Mouse (Mus musculus) cerebellum, postnatal 4 days (tissue): ENCODE results near the gene Dck.
A peak's percentile ranks its signal among the peaks of the same experiment; 100 is the strongest.
"Not testable (repeated sequence)": the region's sequence is repeated elsewhere in the genome, so short reads cannot be mapped to it uniquely, and the experiment has no call there.

Experiments used
- DNase-seq, 2 experiments: peaks; one replicate each; pipeline ENCODE4 v3.0.0; 2022; ENCODE audit warnings: low spot score in 2 of 2, mixed read lengths in 1 of 2

The Dck gene

GRCm38 (mm10) chr5:88764987-88765481 lies at the start of gene Dck:
Gene Dck (plus strand): TSS chr5:88764996.
- peak; percentile 95 to 96 for DNase-seq

DNA sequence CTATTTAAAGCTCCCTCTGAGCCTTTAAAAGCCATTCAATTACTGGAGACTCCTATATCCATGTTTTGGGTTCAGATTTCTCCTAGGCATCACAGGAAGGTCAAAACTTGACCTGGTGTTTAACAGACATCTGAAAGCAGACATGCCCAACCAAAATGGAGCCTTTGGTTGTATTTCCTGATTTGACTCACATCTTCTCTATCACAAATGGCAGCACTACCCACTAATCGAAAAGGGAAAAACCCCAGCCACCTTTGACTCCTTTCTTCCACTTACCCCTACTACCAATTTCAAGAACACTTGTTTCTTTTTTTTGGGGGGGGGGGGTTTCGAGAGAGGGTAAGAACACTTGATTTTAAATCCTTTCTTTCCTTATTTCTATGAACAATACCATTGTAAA lies 47.8 kb upstream of the Dck start:
- no peak for DNase-seq

DNA sequence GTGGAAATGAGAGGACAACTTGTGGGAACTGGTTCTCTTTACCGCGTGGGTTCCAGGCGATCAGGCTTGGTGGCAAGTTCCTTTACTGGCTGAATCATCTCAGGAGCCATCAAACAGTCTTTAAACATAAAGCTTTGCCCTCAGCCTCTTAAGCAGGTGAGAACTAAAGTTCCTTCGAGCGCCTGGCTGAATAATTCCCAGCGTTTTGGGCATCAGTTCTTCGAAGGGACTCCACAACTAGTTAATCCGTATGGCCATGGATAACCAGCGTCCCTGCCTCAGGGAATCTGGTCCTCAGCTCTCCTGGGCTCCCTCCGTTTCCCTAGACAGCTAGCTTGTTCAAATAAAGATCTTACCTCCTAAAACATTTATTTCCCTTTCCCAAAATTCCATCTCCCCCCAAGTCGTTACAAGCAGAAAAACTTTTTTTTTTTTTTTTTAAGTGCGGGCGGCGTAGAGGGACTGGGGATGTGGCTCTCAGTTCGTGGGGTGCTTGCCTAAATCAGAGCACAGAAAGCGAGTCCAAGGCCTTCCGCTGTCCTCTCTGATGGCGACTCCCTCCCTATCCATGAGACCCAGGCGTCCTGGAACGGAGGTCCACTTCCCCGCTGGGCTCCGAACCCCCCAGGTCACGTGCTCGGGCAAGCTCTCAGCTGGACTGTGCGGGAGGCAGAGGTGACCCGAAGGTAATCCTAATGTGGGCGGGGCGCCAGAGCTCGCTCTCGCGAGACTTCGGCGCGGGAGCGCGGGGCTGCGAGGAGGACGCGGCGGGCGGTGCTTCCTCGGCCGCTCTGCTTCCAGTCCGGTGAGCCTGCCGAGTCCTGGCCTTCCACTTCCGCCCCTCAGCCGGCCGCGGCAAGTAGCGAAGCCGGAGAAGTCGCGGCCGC lies 44.4 kb upstream of the Dck start, which contains the start of gene Mob1b:
TSS of gene Mob1b (plus strand) at position 740 of the 887 bp plus-strand sequence.
- DNase-seq = peak; percentile 93 to 98

- no peak for DNase-seq
These were observed 43.8 kb upstream of the Dck start for GRCm38 (mm10) chr5:88721003-88721475.

GRCm38 (mm10) chr5:88721565-88722212 lies 43.1 kb upstream of the Dck start:
- peak in 1 of 2 experiments; percentile 20 for DNase-seq

- peak in 1 of 2 experiments; percentile 44 for DNase-seq
These were observed 42.6 kb upstream of the Dck start for GRCm38 (mm10) chr5:88722213-88722600.

- DNase-seq = no peak
These were observed 40.8 kb upstream of the Dck start for GRCm38 (mm10) chr5:88724030-88724429.

DNA sequence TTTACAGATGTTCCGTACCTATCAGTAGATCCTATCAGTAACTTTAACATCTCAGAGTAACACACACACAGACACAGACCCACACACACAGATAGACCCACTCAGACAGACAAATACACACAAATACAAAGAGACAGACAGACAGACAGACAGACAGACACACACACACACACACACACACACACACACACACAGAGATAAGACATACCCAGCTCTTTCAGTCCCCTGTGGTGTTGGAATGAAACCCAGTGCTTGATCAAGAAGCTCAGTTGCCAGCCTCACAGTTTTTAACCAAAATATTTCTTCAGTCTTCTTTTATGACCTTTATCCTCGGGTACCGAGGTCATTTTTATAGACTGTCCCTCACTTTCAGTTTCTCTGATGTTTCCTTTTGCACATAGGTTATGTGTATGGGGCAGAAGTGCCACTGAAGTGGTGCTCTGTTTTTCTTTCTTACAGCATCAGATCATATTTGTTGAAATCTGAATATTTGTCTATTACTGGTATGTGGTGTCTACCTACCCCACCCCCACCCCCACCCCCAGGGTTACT lies 37.1 kb upstream of the Dck start:
- DNase-seq = no peak

DNA sequence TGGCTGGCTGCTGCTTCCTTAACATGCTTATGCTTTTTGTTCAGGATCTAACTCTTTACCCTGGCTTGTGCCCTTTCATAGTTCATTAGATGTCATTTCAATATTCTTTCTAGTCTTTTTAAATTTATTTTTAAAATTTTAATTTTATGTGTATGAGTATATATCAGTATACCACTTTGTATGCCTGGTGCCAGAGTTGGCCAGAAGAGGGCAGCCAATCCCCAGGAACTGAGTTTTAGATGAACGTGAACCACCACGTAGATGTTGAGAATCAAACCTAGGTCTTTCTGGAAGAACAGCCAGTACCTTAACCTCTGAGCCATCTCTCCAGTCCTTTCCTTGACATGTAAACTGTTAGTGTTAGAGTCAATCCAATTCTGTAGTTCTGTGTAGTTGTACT lies 30.0 kb upstream of the Dck start:
- no peak for DNase-seq

- DNase-seq = not testable (repeated sequence)
These were observed 23.7 kb upstream of the Dck start for GRCm38 (mm10) chr5:88741065-88741464.

DNA sequence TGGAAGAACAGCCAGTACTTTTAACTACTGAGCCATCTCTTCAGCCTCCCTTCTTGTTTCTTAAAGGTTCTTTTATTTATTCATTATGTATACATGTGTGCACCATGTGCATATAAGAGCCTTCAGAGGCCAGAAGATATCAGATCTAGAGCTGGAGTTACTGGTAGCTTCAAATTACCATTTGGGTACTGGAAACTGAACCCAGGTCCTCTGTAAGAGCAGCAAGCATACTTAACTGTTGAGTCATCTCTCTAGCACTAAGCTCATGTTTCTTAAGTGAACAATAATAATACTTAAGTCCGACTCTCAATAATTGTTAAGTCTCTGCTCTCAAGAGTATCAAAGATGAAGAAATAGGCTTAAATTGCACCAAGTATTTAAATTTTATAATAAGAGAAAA lies 17.0 kb upstream of the Dck start:
- no peak for DNase-seq

DNA sequence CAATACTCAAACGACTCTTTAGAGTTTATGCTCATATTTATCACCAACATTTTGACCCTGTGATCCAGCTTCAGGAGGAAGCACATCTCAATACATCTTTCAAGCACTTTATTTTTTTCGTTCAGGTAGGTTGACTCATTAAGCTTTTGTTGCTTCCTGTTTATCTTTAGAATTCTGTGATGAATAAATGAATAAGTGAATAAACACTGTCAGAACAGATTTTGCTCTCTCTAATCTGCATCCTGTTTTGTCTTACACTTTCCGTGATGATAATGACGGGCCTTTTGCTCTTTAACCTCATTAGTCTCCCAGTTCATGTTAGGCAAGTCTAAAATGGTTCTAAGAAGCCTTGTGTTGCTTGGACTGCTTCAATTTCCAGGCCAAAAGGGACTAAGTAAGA lies 11.6 kb upstream of the Dck start:
- DNase-seq = no peak

DNA sequence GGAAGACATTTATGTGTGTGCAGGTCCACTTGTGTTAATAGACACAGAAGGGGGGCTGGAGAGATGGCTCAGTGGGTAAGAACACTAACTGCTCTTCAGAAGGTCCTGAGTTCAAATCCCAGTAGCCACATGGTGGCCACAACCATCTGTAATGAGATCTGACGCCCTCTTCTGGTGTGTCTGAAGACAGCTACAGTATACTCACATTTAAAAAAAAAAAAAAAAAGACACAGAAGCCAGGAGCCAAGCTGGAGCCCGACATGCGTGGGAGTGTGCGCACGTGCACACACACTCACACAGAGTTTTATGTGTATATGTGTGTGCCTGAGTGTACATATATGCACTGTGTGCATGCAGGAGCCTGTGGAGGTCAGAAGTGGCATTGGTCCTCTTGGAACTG lies 2.2 kb upstream of the Dck start:
- no peak for DNase-seq

- DNase-seq = no peak
These were observed 288 bp upstream of the Dck start for GRCm38 (mm10) chr5:88764430-88764986.

GRCm38 (mm10) chr5:88765587-88765986 lies 791 bp downstream of the Dck start:
- no peak for DNase-seq

DNA sequence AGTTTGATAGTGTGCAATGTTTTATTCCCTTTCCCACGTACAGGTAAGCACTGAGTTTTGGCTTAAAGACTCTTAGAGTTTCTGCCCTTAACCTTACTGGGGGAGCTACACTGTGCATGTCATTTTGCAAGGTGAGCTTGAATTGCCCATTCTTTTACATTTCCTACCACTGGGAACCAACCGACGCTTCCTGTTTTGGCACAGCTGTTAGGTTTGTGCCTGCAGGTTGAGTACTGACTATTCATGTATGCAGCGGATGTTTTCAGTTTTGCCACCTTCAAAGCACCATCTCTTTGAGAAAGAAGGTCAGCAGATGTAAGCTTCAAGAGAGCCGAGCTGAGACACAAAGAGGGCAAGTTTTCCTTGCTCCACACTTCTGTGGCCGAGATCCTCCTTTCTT lies 1.3 kb downstream of the Dck start:
- DNase-seq = no peak

- no peak for DNase-seq
These were observed 2.1 kb downstream of the Dck start for GRCm38 (mm10) chr5:88766863-88767262.

DNA sequence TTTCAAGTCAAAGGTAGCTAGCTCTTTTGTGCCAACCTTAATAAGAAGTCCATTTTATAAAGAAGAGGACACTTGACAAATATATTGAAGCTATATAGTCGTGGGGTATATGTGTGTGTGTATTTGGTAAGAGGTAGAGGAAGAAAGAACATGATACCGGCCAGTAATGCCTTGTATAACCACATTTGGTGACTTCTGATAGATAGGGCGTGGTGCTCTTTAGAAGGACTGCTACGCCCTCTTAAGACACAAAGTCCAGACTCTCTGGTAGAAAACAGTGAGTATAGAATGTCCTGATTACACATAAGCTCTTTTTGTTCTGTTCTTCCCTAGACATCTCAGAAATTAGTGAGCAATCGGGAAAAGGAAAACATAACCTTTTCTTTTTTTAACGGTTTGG lies 3.4 kb downstream of the Dck start:
- no peak for DNase-seq

DNA sequence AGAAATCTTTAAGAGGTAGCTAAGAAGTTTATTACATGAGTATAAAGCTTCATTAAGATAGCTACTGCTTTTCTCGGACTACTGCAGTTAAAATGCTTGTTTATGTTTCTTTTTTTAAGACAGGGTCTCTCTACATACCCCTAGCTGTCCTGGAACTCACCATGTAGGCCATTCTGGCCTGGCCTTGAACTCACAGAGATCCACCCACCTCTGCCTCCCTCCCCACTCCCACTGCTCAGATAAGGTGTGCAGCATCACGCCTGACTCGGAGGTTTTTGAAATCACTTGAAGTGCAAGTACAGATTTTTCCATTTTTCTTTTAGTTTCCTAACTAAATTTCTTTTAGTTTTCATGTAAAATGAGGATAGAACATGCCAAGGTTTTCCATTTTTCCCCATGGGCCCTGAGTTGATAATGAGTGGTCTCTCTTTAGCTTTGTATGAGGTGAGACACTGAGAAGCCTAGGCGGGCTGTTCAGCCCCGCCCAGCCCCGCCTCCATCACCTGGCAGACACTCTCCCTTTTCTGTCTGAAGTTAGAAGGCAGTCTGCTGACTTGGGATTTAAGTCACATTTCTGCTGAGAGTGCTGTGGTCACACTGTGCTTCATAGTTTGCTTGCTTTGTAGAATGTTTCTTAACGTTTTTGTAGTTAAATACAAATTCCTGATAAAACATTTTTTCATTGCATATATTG lies 17.4 kb downstream of the Dck start:
- no peak for DNase-seq

- DNase-seq = no peak
These were observed 20.3 kb downstream of the Dck start for GRCm38 (mm10) chr5:88785059-88785458.

DNA sequence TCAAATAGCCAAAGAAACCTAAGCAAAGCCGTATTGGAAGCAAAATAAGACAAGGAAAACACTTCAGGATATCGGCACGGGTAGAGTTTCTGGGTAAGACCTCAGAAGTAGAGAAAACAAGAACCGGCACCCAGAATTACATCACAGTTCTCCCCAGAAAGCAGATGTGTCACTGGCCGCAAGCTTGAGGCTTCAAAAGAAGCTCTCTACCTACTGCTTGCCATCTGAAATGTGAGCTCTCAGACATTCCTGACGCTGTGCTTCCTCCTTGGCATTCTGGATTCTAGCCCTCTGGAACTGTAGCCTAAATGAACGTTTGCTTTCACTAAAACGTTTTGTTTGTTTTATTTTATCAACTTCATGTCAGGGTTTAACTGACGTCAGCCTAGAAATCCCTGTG lies 25.9 kb downstream of the Dck start:
- no peak for DNase-seq
